Mouse (Mus musculus) spleen, adult 18-20 months (tissue): Measurements from ENCODE around the gene Slc35c1.
"Not testable (repeated sequence)": the region's sequence is repeated elsewhere in the genome, so short reads cannot be mapped to it uniquely, and the experiment has no call there.

Experiments
- DNase-seq, 2 experiments: peaks; one replicate each; pipeline ENCODE4 v3.0.0; 2022; ENCODE audit warnings: mixed read lengths in 2 of 2

Gene Slc35c1

GRCm38 (mm10) chr2:92459921-92460707 lies at the start of gene Slc35c1:
Slc35c1 (minus strand) TSS chr2:92460538.
- peak; percentile 63 to 70 for DNase-seq

- no peak for DNase-seq
Measured at GRCm38 (mm10) chr2:92505291-92505690, 45.0 kb upstream of the Slc35c1 start.

- no peak for DNase-seq
Measured at GRCm38 (mm10) chr2:92503421-92503820, 43.1 kb upstream of the Slc35c1 start.

GRCm38 (mm10) chr2:92499701-92500322 lies 39.5 kb upstream of the Slc35c1 start:
- no peak for DNase-seq

GRCm38 (mm10) chr2:92497112-92497511 lies 36.8 kb upstream of the Slc35c1 start:
- no peak for DNase-seq

GRCm38 (mm10) chr2:92496681-92497080 lies 36.3 kb upstream of the Slc35c1 start:
- no peak for DNase-seq

DNA sequence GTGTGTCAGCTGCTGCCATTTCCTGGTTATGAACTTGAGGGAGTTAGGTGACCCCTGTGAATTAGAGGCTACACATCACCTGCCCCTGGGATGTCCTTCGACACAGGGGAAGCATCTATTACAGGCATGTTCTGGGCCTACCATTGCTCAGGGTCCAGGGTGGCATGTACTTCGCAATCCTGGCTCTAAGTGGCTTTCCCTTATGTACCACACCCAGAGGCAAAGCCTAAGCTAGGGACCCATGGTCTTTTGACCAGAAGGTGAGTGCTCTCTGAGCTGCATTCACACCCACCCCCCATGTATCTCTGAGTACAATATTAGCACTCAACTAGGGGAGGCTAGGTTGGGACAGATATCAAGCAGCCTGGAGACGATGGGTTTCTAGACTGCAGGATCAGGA lies 34.6 kb upstream of the Slc35c1 start:
- no peak for DNase-seq

GRCm38 (mm10) chr2:92494423-92494822 lies 34.1 kb upstream of the Slc35c1 start:
- DNase-seq: no peak

GRCm38 (mm10) chr2:92493656-92494390 lies 33.5 kb upstream of the Slc35c1 start:
- no peak for DNase-seq

- DNase-seq: no peak
Measured at GRCm38 (mm10) chr2:92491950-92492501, 31.7 kb upstream of the Slc35c1 start.

- DNase-seq: no peak
Measured at GRCm38 (mm10) chr2:92490541-92490940, 30.2 kb upstream of the Slc35c1 start.

GRCm38 (mm10) chr2:92487791-92488190 lies 27.5 kb upstream of the Slc35c1 start:
- no peak for DNase-seq

GRCm38 (mm10) chr2:92486911-92487310 lies 26.6 kb upstream of the Slc35c1 start:
- DNase-seq: no peak

DNA sequence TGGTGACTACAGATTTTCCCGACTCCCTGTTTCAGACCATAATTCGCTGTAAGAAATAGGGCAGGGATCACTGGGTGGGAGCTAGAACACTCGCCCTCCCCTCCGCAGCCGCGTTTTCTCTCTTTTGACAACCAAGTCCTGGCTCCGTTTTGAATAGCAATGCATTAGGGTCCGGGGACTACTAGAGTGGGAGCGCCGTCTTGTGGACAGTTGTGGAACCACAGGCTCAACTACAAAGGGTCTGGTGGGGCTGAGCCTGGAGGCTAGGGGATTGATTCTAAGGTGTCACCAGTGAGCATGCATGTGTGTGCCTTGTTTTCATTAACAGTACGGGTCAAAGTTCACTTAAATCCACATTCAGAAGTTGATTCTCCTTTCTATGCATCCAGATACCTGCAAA lies 26.1 kb upstream of the Slc35c1 start:
- DNase-seq: peak; percentile 65 to 84

DNA sequence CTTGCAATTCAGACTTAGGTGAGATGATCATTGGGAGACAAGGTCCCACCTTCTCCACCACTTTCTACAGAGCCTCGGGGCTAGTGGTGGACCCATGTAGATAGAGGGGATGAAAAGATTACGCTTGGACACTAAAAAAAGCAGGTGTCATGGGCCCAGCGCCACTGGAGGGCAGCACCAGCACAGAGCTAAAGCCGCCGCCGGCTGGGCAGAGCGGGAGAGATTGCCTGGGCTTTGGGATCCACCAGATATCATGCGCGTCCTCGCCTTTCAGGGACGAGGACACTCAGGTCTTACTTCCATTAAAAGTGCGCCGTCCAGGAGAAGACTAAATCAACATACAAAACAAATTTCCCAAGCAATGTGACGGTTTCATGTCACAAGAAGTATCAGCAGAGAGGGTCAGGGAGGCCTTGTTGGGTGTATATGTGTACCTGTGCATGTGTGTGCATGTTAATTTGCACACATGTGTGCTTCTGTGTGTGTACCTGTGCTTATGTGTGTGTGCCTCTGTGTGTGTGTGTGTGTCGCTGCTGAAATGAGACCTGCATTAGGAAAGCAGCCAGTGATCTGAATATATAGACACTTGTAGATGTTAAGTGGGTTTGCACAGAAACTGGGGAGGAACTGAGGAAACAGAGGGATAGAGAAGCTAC lies 25.4 kb upstream of the Slc35c1 start:
- peak; percentile 30 to 72 for DNase-seq

DNA sequence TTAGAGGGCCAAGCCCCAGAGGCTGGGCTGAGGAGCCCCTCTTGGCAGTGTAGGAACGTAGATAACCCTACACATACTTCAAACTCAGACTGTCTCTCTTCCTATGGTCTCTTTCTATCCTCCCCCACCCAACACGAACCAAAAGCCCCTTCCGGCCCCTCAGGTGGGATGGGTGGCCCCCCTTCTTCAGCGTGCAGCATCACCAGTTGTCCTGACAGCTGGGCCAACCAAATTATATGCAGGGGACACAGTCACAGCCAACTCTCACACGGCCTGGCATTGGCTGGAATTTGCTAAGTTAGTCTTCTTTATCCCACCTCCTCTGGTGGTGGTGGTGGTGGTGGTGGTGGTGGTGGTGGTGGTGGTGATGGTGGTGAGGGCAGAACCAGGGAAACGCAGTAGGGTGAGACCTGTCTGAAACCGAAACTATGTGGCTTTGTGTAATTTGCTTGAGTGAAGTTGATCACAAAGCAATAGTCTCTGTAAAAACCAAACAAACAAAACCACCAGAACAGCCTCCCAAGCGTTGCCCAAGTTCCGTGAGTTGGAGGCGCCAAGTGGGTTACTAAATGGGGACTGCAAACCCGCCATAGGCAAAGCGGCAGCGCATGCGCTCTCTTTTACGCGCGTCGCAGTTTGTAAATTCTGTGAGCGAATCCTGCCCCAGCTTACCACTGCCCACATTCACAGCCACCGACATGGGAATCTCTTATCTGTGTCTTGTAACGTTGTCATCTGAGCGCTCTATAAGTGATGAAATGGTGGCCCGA lies 24.1 kb upstream of the Slc35c1 start:
- peak; percentile 27 to 30 for DNase-seq

DNA sequence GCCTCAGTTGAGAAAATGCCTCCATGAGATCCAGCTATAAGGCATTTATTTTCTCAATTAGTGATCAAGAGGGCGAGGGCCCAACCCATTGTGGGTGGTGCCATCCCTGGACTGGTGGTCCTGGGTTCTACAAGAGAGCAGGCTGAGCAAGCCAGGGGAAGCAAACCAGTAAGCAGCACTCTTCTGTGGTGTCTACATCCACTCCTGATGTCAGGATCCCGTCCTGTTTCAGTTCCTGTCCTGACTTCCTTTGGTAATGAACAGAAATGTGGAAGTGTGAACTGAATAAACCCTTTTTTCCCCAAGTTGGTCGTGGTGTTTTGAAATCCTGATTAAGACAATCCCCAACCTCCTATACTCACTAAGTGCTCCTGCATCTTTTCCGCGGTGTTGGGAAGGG lies 23.2 kb upstream of the Slc35c1 start:
- DNase-seq: no peak

DNA sequence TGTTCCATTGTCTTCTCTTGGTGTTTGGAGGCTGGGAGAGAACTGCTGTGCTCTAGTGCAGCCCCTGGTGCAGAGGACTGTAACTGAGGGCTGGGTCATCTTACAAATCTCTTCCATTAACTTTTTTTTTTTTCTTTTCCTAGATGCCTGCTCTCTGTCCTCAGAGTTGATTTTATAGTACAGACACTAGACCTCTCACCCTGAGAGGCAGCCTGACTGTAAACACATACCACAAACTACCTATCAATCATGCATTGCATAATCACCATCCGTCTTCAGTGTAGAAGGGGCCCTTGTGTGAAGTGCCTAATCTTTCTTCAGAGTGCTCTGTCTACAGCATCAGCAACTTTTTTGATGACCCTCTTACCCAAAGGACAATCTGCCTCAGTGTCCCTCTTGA lies 22.2 kb upstream of the Slc35c1 start:
- no peak for DNase-seq

- no peak for DNase-seq
Measured at GRCm38 (mm10) chr2:92478313-92478688, 18.0 kb upstream of the Slc35c1 start.

GRCm38 (mm10) chr2:92477672-92478312 lies 17.5 kb upstream of the Slc35c1 start:
- no peak for DNase-seq

- DNase-seq: not testable (repeated sequence)
Measured at GRCm38 (mm10) chr2:92476580-92476979, 16.2 kb upstream of the Slc35c1 start.

- no peak for DNase-seq
Measured at GRCm38 (mm10) chr2:92475711-92476110, 15.4 kb upstream of the Slc35c1 start.
